Mouse (Mus musculus): ENCODE results near the gene Slc22a13.

- TF ChIP-seq CTCF (IDR thresholded peaks at IDR 0.05; ENCODE audit: borderline replicate concordance, extremely low read depth, insufficient read depth, insufficient read length) (peak; percentile 63), POLR2A (IDR thresholded peaks at IDR 0.05; ENCODE audit: borderline replicate concordance, extremely low read depth, insufficient read depth, insufficient read length, poor library complexity, severe bottlenecking) (no peak)
These were observed 16.5 kb downstream of the Slc22a13 start for GRCm38 (mm10) chr9:119192202-119192990.

Data from brain, embryonic 14.5 days (tissue).